Mouse (Mus musculus): ENCODE results near the gene Ryr3. TPM values are rescaled to one million over a fixed set of nuclear protein-coding genes. Genes with fewer than 3 reads are reported as not detected.
"Not testable (repeated sequence)": the region's sequence is repeated elsewhere in the genome, so short reads cannot be mapped to it uniquely, and the experiment has no call there.

The Ryr3 gene
- polyA plus RNA-seq, 1 experiment from 2014 or later: 1.4 TPM

- no peak for ATAC-seq (ENCODE audit: low FRiP score, low read depth)
- no peak overlapping the region for H3K9ac ChIP-seq (replicated peaks)
- H3K4me1 ChIP-seq: no peaks in the 10 kb centered on the region
- 91% methylated on average over 1 of the region's 1 CpGs for WGBS
- H3K36me3 ChIP-seq: no peaks in the 10 kb centered on the region
- H3K27ac ChIP-seq (replicated peaks): no peak overlapping the region
- no peaks in the 10 kb centered on the region for H3K27me3 ChIP-seq
- H3K4me3 ChIP-seq: no peak overlapping the region
- no peaks in the 10 kb centered on the region for H3K9me3 ChIP-seq
- no peak overlapping the region for H3K4me2 ChIP-seq (replicated peaks)
Measured at GRCm38 (mm10) chr2:113092756-113093155, 124.1 kb downstream of the Ryr3 start.

GRCm38 (mm10) chr2:113091316-113091715 lies 125.6 kb downstream of the Ryr3 start:
- H3K27ac ChIP-seq (replicated peaks); H3K4me3 ChIP-seq; H3K4me1 ChIP-seq; H3K4me2 ChIP-seq (replicated peaks); H3K36me3 ChIP-seq; ATAC-seq (ENCODE audit: low FRiP score, low read depth); H3K9me3 ChIP-seq; H3K9ac ChIP-seq (replicated peaks); H3K27me3 ChIP-seq: not testable (repeated sequence)
- WGBS: 86% methylated on average over 1 of the region's 1 CpGs

- H3K36me3 ChIP-seq: no peaks in the 10 kb centered on the region
- no peak overlapping the region for H3K4me3 ChIP-seq
- 77% methylated on average over 4 of the region's 4 CpGs for WGBS
- no peak overlapping the region for H3K4me2 ChIP-seq (replicated peaks)
- no peak overlapping the region for H3K9ac ChIP-seq (replicated peaks)
- ATAC-seq (ENCODE audit: low FRiP score, low read depth): no peak
- H3K27me3 ChIP-seq: no peaks in the 10 kb centered on the region
- no peaks in the 10 kb centered on the region for H3K4me1 ChIP-seq
- no peaks in the 10 kb centered on the region for H3K9me3 ChIP-seq
- no peak overlapping the region for H3K27ac ChIP-seq (replicated peaks)
Measured at GRCm38 (mm10) chr2:113076396-113076795, 140.5 kb downstream of the Ryr3 start.

DNA sequence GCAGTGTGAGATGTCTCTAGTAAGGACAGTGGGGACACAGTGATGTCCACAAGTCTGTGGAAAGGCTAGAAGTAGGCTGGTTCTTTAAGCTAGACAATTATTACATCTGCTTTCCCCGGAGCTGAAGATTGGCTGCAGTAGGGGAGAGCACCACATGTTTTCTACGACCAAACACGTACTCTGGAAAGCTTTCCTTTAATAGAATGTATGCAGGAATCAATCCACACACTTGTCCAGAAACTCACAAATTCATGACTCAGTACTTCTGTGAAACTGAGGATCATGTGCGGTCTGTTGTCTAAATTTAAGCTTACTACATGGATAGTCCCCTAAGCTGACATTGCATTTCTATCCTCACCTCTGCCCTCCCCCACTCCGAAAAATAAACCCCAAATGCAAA lies 157.5 kb downstream of the Ryr3 start:
- WGBS: 84% methylated on average over 5 of the region's 5 CpGs
- no peak overlapping the region for H3K9ac ChIP-seq (replicated peaks)

DNA sequence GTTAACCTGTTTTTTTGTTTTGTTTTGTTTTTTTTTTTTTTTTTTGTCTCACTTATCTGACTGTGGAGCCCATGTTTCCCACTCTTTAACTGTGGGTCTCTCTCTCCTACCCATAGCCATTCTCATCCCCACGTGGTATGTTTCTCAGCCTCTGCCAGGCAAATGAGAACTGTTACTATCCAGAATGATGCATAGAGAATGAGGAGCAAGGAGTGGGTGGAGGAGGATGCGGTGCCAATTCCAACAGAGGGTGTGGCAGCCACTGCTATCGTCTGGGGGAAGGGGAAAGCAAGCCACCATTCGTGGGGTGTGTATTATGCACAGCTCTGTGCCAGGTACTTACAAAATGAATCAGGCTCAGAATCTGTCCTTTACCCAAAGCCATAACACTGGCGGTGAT lies 158.0 kb downstream of the Ryr3 start:
- Histone ChIP-seq H3K9ac (replicated peaks) (no peak overlapping the region), H3K4me1 (no peaks in the 10 kb centered on the region), H3K9me3 (no peaks in the 10 kb centered on the region), H3K4me3 (no peak overlapping the region), H3K27me3 (no peaks in the 10 kb centered on the region), H3K36me3 (no peaks in the 10 kb centered on the region), H3K4me2 (replicated peaks) (no peak overlapping the region), H3K27ac (replicated peaks) (no peak overlapping the region)
- ATAC-seq (ENCODE audit: low FRiP score, low read depth): no peak
- 77% methylated on average over 5 of the region's 5 CpGs for WGBS

More for the DNA sequence above, 157.5 kb downstream of the Ryr3 start:
- no peak overlapping the region for H3K4me3 ChIP-seq
- H3K4me1 ChIP-seq: no peaks in the 10 kb centered on the region
- H3K36me3 ChIP-seq: no peaks in the 10 kb centered on the region
- no peaks in the 10 kb centered on the region for H3K9me3 ChIP-seq
- no peak overlapping the region for H3K4me2 ChIP-seq (replicated peaks)
- H3K27me3 ChIP-seq: no peaks in the 10 kb centered on the region
- no peak for ATAC-seq (ENCODE audit: low FRiP score, low read depth)
- H3K27ac ChIP-seq (replicated peaks): no peak overlapping the region

- H3K9me3 ChIP-seq: no peaks in the 10 kb centered on the region
- no peaks in the 10 kb centered on the region for H3K4me1 ChIP-seq
- H3K36me3 ChIP-seq: no peaks in the 10 kb centered on the region
- no peak for ATAC-seq (ENCODE audit: low FRiP score, low read depth)
- no peak overlapping the region for H3K27ac ChIP-seq (replicated peaks)
- H3K4me2 ChIP-seq (replicated peaks): no peak overlapping the region
- H3K4me3 ChIP-seq: no peak overlapping the region
- H3K9ac ChIP-seq (replicated peaks): no peak overlapping the region
- WGBS: 74% methylated on average over 3 of the region's 3 CpGs
- no peaks in the 10 kb centered on the region for H3K27me3 ChIP-seq
Measured at GRCm38 (mm10) chr2:113058116-113058515, 158.8 kb downstream of the Ryr3 start.

GRCm38 (mm10) chr2:113055591-113055990 lies 161.3 kb downstream of the Ryr3 start:
- no peak overlapping the region for H3K4me2 ChIP-seq (replicated peaks)

DNA sequence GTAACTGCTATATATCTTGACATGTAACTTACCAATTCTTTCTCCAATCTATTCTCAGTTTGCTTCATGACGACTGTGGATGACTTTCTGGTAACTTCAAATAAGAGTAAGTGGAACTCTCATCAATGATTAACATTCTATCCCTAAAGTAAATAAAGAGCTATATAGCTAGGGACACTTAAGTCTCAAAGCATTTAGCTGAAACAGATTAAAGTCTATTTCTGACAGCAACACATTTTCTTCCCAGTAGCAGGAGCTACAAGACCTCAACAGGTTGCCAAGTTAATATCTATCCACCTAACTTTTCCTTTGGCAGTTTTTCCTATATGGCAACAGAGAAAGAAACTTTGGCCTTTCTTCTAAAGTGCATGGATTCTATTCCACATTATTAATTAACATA lies 167.1 kb downstream of the Ryr3 start:
- Histone ChIP-seq H3K9me3 (no peaks in the 10 kb centered on the region), H3K4me3 (no peak overlapping the region), H3K4me1 (no peaks in the 10 kb centered on the region), H3K36me3 (no peaks in the 10 kb centered on the region), H3K9ac (replicated peaks) (no peak overlapping the region), H3K27me3 (no peaks in the 10 kb centered on the region), H3K27ac (replicated peaks) (no peak overlapping the region), H3K4me2 (replicated peaks) (no peak overlapping the region)
- ATAC-seq (ENCODE audit: low FRiP score, low read depth): no peak
- WGBS: 70% methylated on average over 1 of the region's 1 CpGs

More at GRCm38 (mm10) chr2:113055591-113055990, 161.3 kb downstream of the Ryr3 start:
- 94% methylated on average over 2 of the region's 2 CpGs for WGBS
- no peak overlapping the region for H3K27ac ChIP-seq (replicated peaks)
- no peaks in the 10 kb centered on the region for H3K4me1 ChIP-seq
- no peak for ATAC-seq (ENCODE audit: low FRiP score, low read depth)
- no peaks in the 10 kb centered on the region for H3K9me3 ChIP-seq
- H3K4me3 ChIP-seq: no peak overlapping the region
- H3K36me3 ChIP-seq: no peaks in the 10 kb centered on the region
- no peaks in the 10 kb centered on the region for H3K27me3 ChIP-seq
- no peak overlapping the region for H3K9ac ChIP-seq (replicated peaks)

DNA sequence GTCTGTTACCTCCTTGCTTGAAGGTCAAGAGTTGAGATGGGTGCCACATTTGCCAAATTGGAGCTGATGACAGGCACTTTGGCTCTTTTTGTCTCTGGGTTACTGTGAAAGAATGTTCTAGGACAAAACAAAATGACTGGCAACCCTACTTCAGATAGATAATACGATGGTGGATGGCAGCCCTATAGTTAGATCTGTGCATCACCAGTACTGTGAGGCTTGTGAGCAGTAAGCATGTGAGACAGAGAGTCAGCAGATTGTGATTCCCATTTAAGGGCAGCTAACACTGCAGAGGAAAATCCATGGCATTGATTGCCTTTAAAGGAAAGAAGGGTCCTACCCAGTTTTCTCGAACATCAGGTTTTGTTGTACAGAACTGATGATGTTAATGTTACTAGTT lies 180.3 kb downstream of the Ryr3 start:
- Histone ChIP-seq H3K27me3 (no peaks in the 10 kb centered on the region), H3K9me3 (0 out of 2 replicates have a peak, but pooled peaks cover 3% of the 10 kb centered on the region), H3K27ac (replicated peaks) (no peak overlapping the region), H3K4me3 (no peak overlapping the region), H3K36me3 (no peaks in the 10 kb centered on the region), H3K4me1 (no peaks in the 10 kb centered on the region), H3K9ac (replicated peaks) (no peak overlapping the region), H3K4me2 (replicated peaks) (no peak overlapping the region)
- no peak for ATAC-seq (ENCODE audit: low FRiP score, low read depth)
- WGBS: 89% methylated on average over 2 of the region's 2 CpGs

GRCm38 (mm10) chr2:113030689-113031088 lies 186.2 kb downstream of the Ryr3 start:
- Histone ChIP-seq H3K4me2 (replicated peaks) (no peak overlapping the region), H3K9me3 (no peaks in the 10 kb centered on the region), H3K36me3 (no peaks in the 10 kb centered on the region), H3K4me3 (no peak overlapping the region), H3K27ac (replicated peaks) (no peak overlapping the region), H3K27me3 (no peaks in the 10 kb centered on the region), H3K9ac (replicated peaks) (no peak overlapping the region), H3K4me1 (no peaks in the 10 kb centered on the region)
- no peak for ATAC-seq (ENCODE audit: low FRiP score, low read depth)
- WGBS: 86% methylated on average over 5 of the region's 5 CpGs

DNA sequence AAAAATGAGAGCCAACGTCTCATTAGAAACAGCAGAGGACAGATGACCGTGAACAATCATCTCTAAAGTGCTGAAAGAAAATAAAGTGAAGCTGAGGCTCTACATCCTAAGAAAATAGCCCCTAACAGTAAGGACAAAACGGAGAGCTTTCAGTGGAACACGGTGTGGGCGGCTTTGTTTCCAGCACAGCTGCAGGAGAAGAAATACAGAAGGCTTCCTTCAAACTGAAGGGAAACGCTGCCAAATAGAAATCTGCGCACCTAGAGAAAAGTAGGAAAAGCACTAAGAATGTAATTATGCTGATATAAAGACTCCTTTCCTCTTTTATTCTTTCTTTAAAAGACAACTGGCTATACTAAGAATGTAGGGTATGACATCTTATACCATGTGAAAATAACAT lies 197.0 kb downstream of the Ryr3 start:
- Histone ChIP-seq H3K27ac (replicated peaks) (no peak overlapping the region), H3K4me2 (replicated peaks) (no peak overlapping the region), H3K4me1 (no peaks in the 10 kb centered on the region), H3K9me3 (no peaks in the 10 kb centered on the region), H3K9ac (replicated peaks) (no peak overlapping the region), H3K36me3 (no peaks in the 10 kb centered on the region), H3K27me3 (no peaks in the 10 kb centered on the region), H3K4me3 (no peak overlapping the region)
- WGBS: 79% methylated on average over 7 of the region's 7 CpGs
- no peak for ATAC-seq (ENCODE audit: low FRiP score, low read depth)

DNA sequence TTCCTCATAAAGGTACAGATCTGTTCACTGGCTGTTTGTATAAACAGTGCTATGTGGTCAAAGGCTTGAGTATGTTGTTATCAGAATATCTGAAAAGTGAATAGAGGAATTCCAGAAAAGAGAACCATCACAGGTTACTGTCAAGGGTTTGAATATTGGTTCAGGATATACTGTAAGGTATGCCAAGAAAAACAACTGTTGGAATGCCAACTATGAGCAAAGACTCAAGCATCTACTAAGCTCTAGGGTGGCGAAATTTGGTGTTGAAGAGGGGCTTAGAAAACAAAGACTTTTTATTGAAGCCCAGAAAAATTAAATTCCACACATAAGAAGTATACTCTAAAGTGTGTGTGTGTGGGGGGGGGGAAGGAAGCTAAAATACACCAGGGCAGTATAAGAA lies 198.6 kb downstream of the Ryr3 start:
- H3K27me3 ChIP-seq: no peaks in the 10 kb centered on the region
- no peaks in the 10 kb centered on the region for H3K9me3 ChIP-seq
- no peaks in the 10 kb centered on the region for H3K36me3 ChIP-seq
- no peak overlapping the region for H3K4me2 ChIP-seq (replicated peaks)
- no peak overlapping the region for H3K27ac ChIP-seq (replicated peaks)
- H3K9ac ChIP-seq (replicated peaks): no peak overlapping the region
- H3K4me1 ChIP-seq: no peaks in the 10 kb centered on the region
- ATAC-seq (ENCODE audit: low FRiP score, low read depth): no peak
- H3K4me3 ChIP-seq: no peak overlapping the region
- WGBS: 75% methylated on average over 1 of the region's 1 CpGs

- Histone ChIP-seq H3K27me3 (no peaks in the 10 kb centered on the region), H3K27ac (replicated peaks) (no peak overlapping the region), H3K36me3 (no peaks in the 10 kb centered on the region), H3K4me3 (no peak overlapping the region), H3K9me3 (no peaks in the 10 kb centered on the region), H3K4me2 (replicated peaks) (no peak overlapping the region), H3K4me1 (no peaks in the 10 kb centered on the region), H3K9ac (replicated peaks) (no peak overlapping the region)
- WGBS: 89% methylated on average over 2 of the region's 2 CpGs
- ATAC-seq (ENCODE audit: low FRiP score, low read depth): no peak
Measured at GRCm38 (mm10) chr2:113016236-113016635, 200.7 kb downstream of the Ryr3 start.
